Mouse (Mus musculus): Measurements from ENCODE around the gene Hoxa11.

GRCm38 (mm10) chr6:52239625-52240388 is 5.8 kb downstream of the Hoxa11 start:
- TF ChIP-seq CTCF (IDR thresholded peaks at IDR 0.05; ENCODE audit: extremely low read depth, insufficient read depth, insufficient read length, insufficient replicate concordance): no peak
- no peak for TF ChIP-seq POLR2A (IDR thresholded peaks at IDR 0.05; ENCODE audit: low read depth, low read length)
